Mouse (Mus musculus) limb, embryonic 14.5 days (tissue): ENCODE data around the gene Olfr107. TPM values are rescaled to one million over a fixed set of nuclear protein-coding genes. Genes with fewer than 3 reads are reported as not detected.

Source experiments
- ATAC-seq: fragments of 200-750 bp; cut with Nextera tagmentation; 2 replicates; pipeline ENCODE4 v1.8.0; 2017; ENCODE audit warnings: low read depth, moderate number of reproducible peaks, moderate TSS enrichment; ENCODE audit not compliant: low FRiP score
- DNase-seq: peaks from one replicate; pipeline ENCODE4 v3.0.0-alpha.2; 2015; ENCODE audit warnings: low spot score
- H3K27ac ChIP-seq: fragments of 300-500 bp; sonication (generic); replicated peaks from 2 replicates; pipeline ENCODE4 v1.5.1; 2014; ENCODE audit warnings: low read depth, mild to moderate bottlenecking, low read length, moderate library complexity, mixed read lengths
- H3K27me3 ChIP-seq: fragments of 300-500 bp; sonication (generic); 2 replicates; pipeline ENCODE4 v1.6.1; 2014; ENCODE audit warnings: low read length, mixed read lengths; ENCODE audit not compliant: control insufficient read depth, insufficient read depth
- H3K36me3 ChIP-seq: fragments of 300-500 bp; sonication (generic); 2 replicates; pipeline ENCODE4 v1.6.1; 2014; ENCODE audit warnings: mild to moderate bottlenecking, low read length, moderate library complexity, mixed read lengths; ENCODE audit not compliant: control insufficient read depth, insufficient read depth
- H3K4me1 ChIP-seq: fragments of 300-500 bp; sonication (generic); 2 replicates; pipeline ENCODE4 v1.6.1; 2014; ENCODE audit warnings: antibody characterized with exemption, low read length, mixed read lengths; ENCODE audit not compliant: control insufficient read depth, insufficient read depth
- H3K4me2 ChIP-seq: fragments of 300-500 bp; sonication (generic); replicated peaks from 2 replicates; pipeline ENCODE4 v1.6.1; 2014; ENCODE audit warnings: low read depth, mild to moderate bottlenecking, low read length, moderate library complexity; ENCODE audit not compliant: severe bottlenecking
- H3K4me3 ChIP-seq: fragments of 300-500 bp; sonication (generic); replicated peaks from 2 replicates; pipeline ENCODE4 v1.5.1; 2014; ENCODE audit warnings: low read length
- H3K9ac ChIP-seq: fragments of 300-500 bp; sonication (generic); 2 replicates; pipeline ENCODE4 v1.6.1; 2014; ENCODE audit warnings: mild to moderate bottlenecking, low read depth, low read length, moderate library complexity; ENCODE audit not compliant: severe bottlenecking
- H3K9me3 ChIP-seq: fragments of 300-500 bp; sonication (generic); 2 replicates; pipeline ENCODE4 v1.6.1; 2016; ENCODE audit warnings: low read length; ENCODE audit not compliant: control insufficient read depth
- POLR2A ChIP-seq: fragments of 200-500 bp; IDR thresholded peaks from 2 replicates; pipeline ENCODE4 v1.8.0; 2012; ENCODE audit warnings: inconsistent platforms, mild to moderate bottlenecking, moderate library complexity, borderline replicate concordance; ENCODE audit not compliant: insufficient read depth, insufficient read length; ENCODE audit errors: extremely low read depth
- WGBS: fragments of 180-500 bp; shearing (Covaris S2); extraction: QIAGEN DNeasy Blood & Tissue Kit; methylation state at CpG from one replicate; pipeline ENCODE4 v1.1.7; 2014; 5-methylcytosine and 5-hydroxymethylcytosine counted together
- polyA plus RNA-seq, 2 experiments: library from polyadenylated mRNA; depleted of rRNA in 1 of 2; stranded (reverse) in 1 of 2; unstranded in 1 of 2; fragments of >200 nt; fragmentation: Nextera tagmentation in 1 of 2; extraction: Ambion mirVana in 1 of 2; gene quantifications; 2 replicates each; pipeline versions ENCODE4 v1.2.1 to v1.2.3; 2012 to 2014

Gene Olfr107
- polyA plus RNA-seq (2012; rRNA removed) (not detected in 2 replicates), polyA plus RNA-seq (2014; fragmentation: Nextera tagmentation; extraction: Ambion mirVana) (not detected in 2 replicates)

- no peaks in the 10 kb centered on the region for H3K4me1 ChIP-seq
- ATAC-seq: no peak
- no peaks in the 10 kb centered on the region for H3K9me3 ChIP-seq
- no peak within 1 kb of the TSS for H3K4me3 ChIP-seq
- WGBS: 81% methylated on average over 3 of the region's 3 CpGs
- DNase-seq: no peak
- TF ChIP-seq POLR2A: no peak
- no peak within 1 kb of the TSS for H3K4me2 ChIP-seq
- H3K36me3 ChIP-seq: no peaks in the 10 kb centered on the region
- no peak within 1 kb of the TSS for H3K9ac ChIP-seq
- no peaks in the 10 kb centered on the region for H3K27me3 ChIP-seq
- H3K27ac ChIP-seq: no peak within 1 kb of the TSS
Measured at GRCm38 (mm10) chr17:37398926-37399325, at the start of gene Olfr107. TSS of gene Olfr107 (plus strand) at chr17:37399226.

GRCm38 (mm10) chr17:37359282-37359681, 39.7 kb upstream of the Olfr107 start, which contains the start of gene Olfr104-ps:
TSS of gene Olfr104-ps (plus strand) at chr17:37359582.
- no peak within 1 kb of the TSS for H3K27ac ChIP-seq
- no peak within 1 kb of the TSS for H3K9ac ChIP-seq
- ATAC-seq (no peak), DNase-seq (no peak)
- no peak for TF ChIP-seq POLR2A
- no peaks in the 10 kb centered on the region for H3K36me3 ChIP-seq
- H3K9me3 ChIP-seq: no peaks in the 10 kb centered on the region
- no peaks in the 10 kb centered on the region for H3K27me3 ChIP-seq
- no peaks in the 10 kb centered on the region for H3K4me1 ChIP-seq
- no peak within 1 kb of the TSS for H3K4me3 ChIP-seq
- H3K4me2 ChIP-seq: no peak within 1 kb of the TSS

- DNase-seq: no peak
- Histone ChIP-seq H3K9me3 (no peaks in the 10 kb centered on the region), H3K27me3 (no peaks in the 10 kb centered on the region)
Measured at GRCm38 (mm10) chr17:37378733-37379132, 20.3 kb upstream of the Olfr107 start, which contains the start of gene Olfr105-ps. TSS of gene Olfr105-ps (plus strand) at chr17:37379033.

GRCm38 (mm10) chr17:37390093-37390492, 8.9 kb upstream of the Olfr107 start, which contains the start of gene Olfr106-ps:
TSS of gene Olfr106-ps (plus strand) at chr17:37390393.
- H3K36me3 ChIP-seq: no peaks in the 10 kb centered on the region

More at GRCm38 (mm10) chr17:37378733-37379132, 20.3 kb upstream of the Olfr107 start, which contains the start of gene Olfr105-ps:
- H3K27ac ChIP-seq: no peak within 1 kb of the TSS
- no peak for ATAC-seq
- H3K36me3 ChIP-seq: no peaks in the 10 kb centered on the region
- no peak within 1 kb of the TSS for H3K4me3 ChIP-seq
- no peaks in the 10 kb centered on the region for H3K4me1 ChIP-seq
- no peak within 1 kb of the TSS for H3K4me2 ChIP-seq
- no peak within 1 kb of the TSS for H3K9ac ChIP-seq
- TF ChIP-seq POLR2A: no peak

GRCm38 (mm10) chr17:37413380-37413779, 14.4 kb downstream of the Olfr107 start:
- ATAC-seq: no peak
- no peak overlapping the region for H3K27ac ChIP-seq
- H3K4me1 ChIP-seq: no peaks in the 10 kb centered on the region
- no peak overlapping the region for H3K4me3 ChIP-seq
- H3K4me2 ChIP-seq: no peak overlapping the region
- H3K9me3 ChIP-seq: no peaks in the 10 kb centered on the region
- TF ChIP-seq POLR2A: no peak
- no peak overlapping the region for H3K9ac ChIP-seq
- DNase-seq: no peak
- no peaks in the 10 kb centered on the region for H3K36me3 ChIP-seq
- no peaks in the 10 kb centered on the region for H3K27me3 ChIP-seq

More at GRCm38 (mm10) chr17:37390093-37390492, 8.9 kb upstream of the Olfr107 start, which contains the start of gene Olfr106-ps:
- Histone ChIP-seq H3K4me1 (no peaks in the 10 kb centered on the region), H3K4me3 (no peak within 1 kb of the TSS), H3K27me3 (no peaks in the 10 kb centered on the region), H3K9ac (no peak within 1 kb of the TSS), H3K27ac (no peak within 1 kb of the TSS), H3K4me2 (no peak within 1 kb of the TSS), H3K9me3 (no peaks in the 10 kb centered on the region)
- WGBS: 78% methylated on average over 1 of the region's 1 CpGs
- no peak for DNase-seq
- no peak for ATAC-seq
- no peak for TF ChIP-seq POLR2A

GRCm38 (mm10) chr17:37445180-37445579, 46.2 kb downstream of the Olfr107 start, which contains the start of gene Olfr108:
TSS of gene Olfr108 (plus strand) at chr17:37445480.
- no peak for TF ChIP-seq POLR2A
- 94% methylated on average over 1 of the region's 1 CpGs for WGBS
- H3K36me3 ChIP-seq: no peaks in the 10 kb centered on the region
- ATAC-seq (no peak), DNase-seq (no peak)
- H3K9me3 ChIP-seq: no peaks in the 10 kb centered on the region
- no peaks in the 10 kb centered on the region for H3K27me3 ChIP-seq
- H3K27ac ChIP-seq: no peak within 1 kb of the TSS
- H3K4me2 ChIP-seq: no peak within 1 kb of the TSS
- H3K4me3 ChIP-seq: no peak within 1 kb of the TSS
- no peaks in the 10 kb centered on the region for H3K4me1 ChIP-seq
- no peak within 1 kb of the TSS for H3K9ac ChIP-seq

Other genes starting within 250 kb of the Olfr107 start
- gene Olfr93, start 237.7 kb upstream of the Olfr107 start, polyA plus RNA-seq (2012; rRNA removed): not detected in 2 replicates
- gene Olfr93, start 237.7 kb upstream of the Olfr107 start, polyA plus RNA-seq (2014; fragmentation: Nextera tagmentation; extraction: Ambion mirVana): not detected in 2 replicates
- not detected in 2 replicates for gene Ubd, start 205.3 kb upstream of the Olfr107 start, polyA plus RNA-seq (2012; rRNA removed)
- not detected in 2 replicates for gene Ubd, start 205.3 kb upstream of the Olfr107 start, polyA plus RNA-seq (2014; fragmentation: Nextera tagmentation; extraction: Ambion mirVana)
- not detected in 2 replicates for gene Olfr94, start 198.2 kb upstream of the Olfr107 start, polyA plus RNA-seq (2012; rRNA removed)
- not detected in 2 replicates for gene Olfr94, start 198.2 kb upstream of the Olfr107 start, polyA plus RNA-seq (2014; fragmentation: Nextera tagmentation; extraction: Ambion mirVana)
- not detected in 2 replicates for gene Olfr95, start 186.1 kb upstream of the Olfr107 start, polyA plus RNA-seq (2012; rRNA removed)
- not detected in 2 replicates for gene Olfr95, start 186.1 kb upstream of the Olfr107 start, polyA plus RNA-seq (2014; fragmentation: Nextera tagmentation; extraction: Ambion mirVana)
- gene Olfr96, start 179.1 kb upstream of the Olfr107 start, polyA plus RNA-seq (2012; rRNA removed): not detected in 2 replicates
- gene Olfr96, start 179.1 kb upstream of the Olfr107 start, polyA plus RNA-seq (2014; fragmentation: Nextera tagmentation; extraction: Ambion mirVana): not detected in 2 replicates
- gene Olfr97, start 161.9 kb upstream of the Olfr107 start, polyA plus RNA-seq (2012; rRNA removed): not detected in 2 replicates
- not detected in 2 replicates for gene Olfr97, start 161.9 kb upstream of the Olfr107 start, polyA plus RNA-seq (2014; fragmentation: Nextera tagmentation; extraction: Ambion mirVana)
- gene Olfr98, start 135.5 kb upstream of the Olfr107 start, polyA plus RNA-seq (2012; rRNA removed): not detected in 2 replicates
- not detected in 2 replicates for gene Olfr98, start 135.5 kb upstream of the Olfr107 start, polyA plus RNA-seq (2014; fragmentation: Nextera tagmentation; extraction: Ambion mirVana)
- 1.00 and 1.4 TPM in 2 replicates for gene H2-M3, start 129.0 kb upstream of the Olfr107 start, polyA plus RNA-seq (2012; rRNA removed)
- 1.3 and 2.6 TPM in 2 replicates for gene H2-M3, start 129.0 kb upstream of the Olfr107 start, polyA plus RNA-seq (2014; fragmentation: Nextera tagmentation; extraction: Ambion mirVana)
- not detected in 2 replicates for gene Olfr99, start 115.8 kb upstream of the Olfr107 start, polyA plus RNA-seq (2012; rRNA removed)
- gene Olfr99, start 115.8 kb upstream of the Olfr107 start, polyA plus RNA-seq (2014; fragmentation: Nextera tagmentation; extraction: Ambion mirVana): not detected in 2 replicates
- not detected in 2 replicates for gene Olfr101, start 94.9 kb upstream of the Olfr107 start, polyA plus RNA-seq (2012; rRNA removed)
- gene Olfr101, start 94.9 kb upstream of the Olfr107 start, polyA plus RNA-seq (2014; fragmentation: Nextera tagmentation; extraction: Ambion mirVana): not detected in 2 replicates
- gene Olfr102, start 82.2 kb upstream of the Olfr107 start, polyA plus RNA-seq (2012; rRNA removed): not detected in 2 replicates
- not detected in 2 replicates for gene Olfr102, start 82.2 kb upstream of the Olfr107 start, polyA plus RNA-seq (2014; fragmentation: Nextera tagmentation; extraction: Ambion mirVana)
- gene Olfr103, start 59.5 kb upstream of the Olfr107 start, polyA plus RNA-seq (2012; rRNA removed): not detected in 2 replicates
- not detected in 2 replicates for gene Olfr103, start 59.5 kb upstream of the Olfr107 start, polyA plus RNA-seq (2014; fragmentation: Nextera tagmentation; extraction: Ambion mirVana)
- gene Olfr104-ps, start 39.6 kb upstream of the Olfr107 start, polyA plus RNA-seq (2012; rRNA removed): not detected in 2 replicates
- not detected in 2 replicates for gene Olfr104-ps, start 39.6 kb upstream of the Olfr107 start, polyA plus RNA-seq (2014; fragmentation: Nextera tagmentation; extraction: Ambion mirVana)
- gene Olfr105-ps, start 20.2 kb upstream of the Olfr107 start, polyA plus RNA-seq (2012; rRNA removed): not detected in 2 replicates
- gene Olfr105-ps, start 20.2 kb upstream of the Olfr107 start, polyA plus RNA-seq (2014; fragmentation: Nextera tagmentation; extraction: Ambion mirVana): not detected in 2 replicates
- not detected in 2 replicates for gene Olfr106-ps, start 8.8 kb upstream of the Olfr107 start, polyA plus RNA-seq (2012; rRNA removed)
- not detected in 2 replicates for gene Olfr106-ps, start 8.8 kb upstream of the Olfr107 start, polyA plus RNA-seq (2014; fragmentation: Nextera tagmentation; extraction: Ambion mirVana)
- gene Olfr108, start 46.3 kb downstream of the Olfr107 start, polyA plus RNA-seq (2012; rRNA removed): not detected in 2 replicates
- gene Olfr108, start 46.3 kb downstream of the Olfr107 start, polyA plus RNA-seq (2014; fragmentation: Nextera tagmentation; extraction: Ambion mirVana): not detected in 2 replicates
- not detected in 2 replicates for gene Olfr109, start 59.7 kb downstream of the Olfr107 start, polyA plus RNA-seq (2012; rRNA removed)
- not detected in 2 replicates for gene Olfr109, start 59.7 kb downstream of the Olfr107 start, polyA plus RNA-seq (2014; fragmentation: Nextera tagmentation; extraction: Ambion mirVana)
- 0.06 and 0.13 TPM in 2 replicates for gene H2-M2, start 84.3 kb downstream of the Olfr107 start, polyA plus RNA-seq (2012; rRNA removed)
- 0.21 TPM in 1 of 2 replicates, not detected in the other for gene H2-M2, start 84.3 kb downstream of the Olfr107 start, polyA plus RNA-seq (2014; fragmentation: Nextera tagmentation; extraction: Ambion mirVana)
- not detected in 2 replicates for gene Olfr110, start 93.2 kb downstream of the Olfr107 start, polyA plus RNA-seq (2012; rRNA removed)
- gene Olfr110, start 93.2 kb downstream of the Olfr107 start, polyA plus RNA-seq (2014; fragmentation: Nextera tagmentation; extraction: Ambion mirVana): not detected in 2 replicates
- gene Olfr111, start 108.8 kb downstream of the Olfr107 start, polyA plus RNA-seq (2012; rRNA removed): 0.09 and 0.28 TPM in 2 replicates
- gene Olfr111, start 108.8 kb downstream of the Olfr107 start, polyA plus RNA-seq (2014; fragmentation: Nextera tagmentation; extraction: Ambion mirVana): not detected in 2 replicates
- not detected in 2 replicates for gene Olfr112, start 170.2 kb downstream of the Olfr107 start, polyA plus RNA-seq (2012; rRNA removed)
- gene Olfr112, start 170.2 kb downstream of the Olfr107 start, polyA plus RNA-seq (2014; fragmentation: Nextera tagmentation; extraction: Ambion mirVana): not detected in 2 replicates
- gene Olfr113, start 178.4 kb downstream of the Olfr107 start, polyA plus RNA-seq (2012; rRNA removed): not detected in 2 replicates
- not detected in 2 replicates for gene Olfr113, start 178.4 kb downstream of the Olfr107 start, polyA plus RNA-seq (2014; fragmentation: Nextera tagmentation; extraction: Ambion mirVana)
- gene Olfr114, start 193.5 kb downstream of the Olfr107 start, polyA plus RNA-seq (2012; rRNA removed): not detected in 2 replicates
- gene Olfr114, start 193.5 kb downstream of the Olfr107 start, polyA plus RNA-seq (2014; fragmentation: Nextera tagmentation; extraction: Ambion mirVana): not detected in 2 replicates
- gene Olfr115, start 227.9 kb downstream of the Olfr107 start, polyA plus RNA-seq (2012; rRNA removed): not detected in 2 replicates
- not detected in 2 replicates for gene Olfr115, start 227.9 kb downstream of the Olfr107 start, polyA plus RNA-seq (2014; fragmentation: Nextera tagmentation; extraction: Ambion mirVana)
- gene Olfr116, start 228.0 kb downstream of the Olfr107 start, polyA plus RNA-seq (2012; rRNA removed): not detected in 2 replicates
- gene Olfr116, start 228.0 kb downstream of the Olfr107 start, polyA plus RNA-seq (2014; fragmentation: Nextera tagmentation; extraction: Ambion mirVana): not detected in 2 replicates